Mouse (Mus musculus) layer of hippocampus, adult 9-11 months (tissue): ENCODE results near the gene Acaa1a.

Experiments
- DNase-seq: peaks from one replicate; pipeline ENCODE4 v3.0.0; 2022

The Acaa1a gene

GRCm38 (mm10) chr9:119339558-119340211 is at the start of gene Acaa1a:
Gene Acaa1a, plus strand, starts transcription at chr9:119339676.
- peak; percentile 48 for DNase-seq

- no peak for DNase-seq
Observed at GRCm38 (mm10) chr9:119290791-119291190, 48.7 kb upstream of the Acaa1a start.

GRCm38 (mm10) chr9:119297696-119298095 is 41.8 kb upstream of the Acaa1a start:
- DNase-seq = no peak

GRCm38 (mm10) chr9:119298563-119298962 is 40.9 kb upstream of the Acaa1a start:
- DNase-seq = no peak

GRCm38 (mm10) chr9:119305863-119306262 is 33.6 kb upstream of the Acaa1a start:
- no peak for DNase-seq

GRCm38 (mm10) chr9:119309067-119309466 is 30.4 kb upstream of the Acaa1a start:
- no peak for DNase-seq

GRCm38 (mm10) chr9:119313096-119313495 is 26.4 kb upstream of the Acaa1a start:
- no peak for DNase-seq

- DNase-seq = no peak
Observed at GRCm38 (mm10) chr9:119318891-119319290, 20.6 kb upstream of the Acaa1a start.

- DNase-seq = no peak
Observed at GRCm38 (mm10) chr9:119320446-119320845, 19.0 kb upstream of the Acaa1a start.

GRCm38 (mm10) chr9:119320946-119321345 is 18.5 kb upstream of the Acaa1a start:
- DNase-seq = no peak

- peak; percentile 56 for DNase-seq
Observed at GRCm38 (mm10) chr9:119321392-119322229, 17.9 kb upstream of the Acaa1a start.

- peak; percentile 99 for DNase-seq
Observed at GRCm38 (mm10) chr9:119322289-119323259, 16.9 kb upstream of the Acaa1a start, which contains the start of gene Oxsr1. Gene Oxsr1, minus strand, starts transcription at chr9:119322427.

GRCm38 (mm10) chr9:119323260-119323645 is 16.2 kb upstream of the Acaa1a start:
- no peak for DNase-seq

- no peak for DNase-seq
Observed at GRCm38 (mm10) chr9:119324130-119324529, 15.3 kb upstream of the Acaa1a start.

- no peak for DNase-seq
Observed at GRCm38 (mm10) chr9:119328488-119328887, 11.0 kb upstream of the Acaa1a start.

- DNase-seq = no peak
Observed at GRCm38 (mm10) chr9:119330186-119330963, 9.1 kb upstream of the Acaa1a start.

GRCm38 (mm10) chr9:119334324-119334723 is 5.2 kb upstream of the Acaa1a start:
- peak; percentile 61 for DNase-seq

- no peak for DNase-seq
Observed at GRCm38 (mm10) chr9:119334834-119335233, 4.6 kb upstream of the Acaa1a start.

GRCm38 (mm10) chr9:119335571-119335970 is 3.9 kb upstream of the Acaa1a start:
- DNase-seq = no peak

- no peak for DNase-seq
Observed at GRCm38 (mm10) chr9:119337842-119338241, 1.6 kb upstream of the Acaa1a start.

GRCm38 (mm10) chr9:119338350-119338749 is 1.1 kb upstream of the Acaa1a start:
- no peak for DNase-seq

- DNase-seq = no peak
Observed at GRCm38 (mm10) chr9:119339106-119339505, 370 bp upstream of the Acaa1a start.
